Mouse (Mus musculus): ENCODE data around the gene Pigb.
"Not testable (repeated sequence)": the region's sequence is repeated elsewhere in the genome, so short reads cannot be mapped to it uniquely, and the experiment has no call there.

Gene Pigb

DNA sequence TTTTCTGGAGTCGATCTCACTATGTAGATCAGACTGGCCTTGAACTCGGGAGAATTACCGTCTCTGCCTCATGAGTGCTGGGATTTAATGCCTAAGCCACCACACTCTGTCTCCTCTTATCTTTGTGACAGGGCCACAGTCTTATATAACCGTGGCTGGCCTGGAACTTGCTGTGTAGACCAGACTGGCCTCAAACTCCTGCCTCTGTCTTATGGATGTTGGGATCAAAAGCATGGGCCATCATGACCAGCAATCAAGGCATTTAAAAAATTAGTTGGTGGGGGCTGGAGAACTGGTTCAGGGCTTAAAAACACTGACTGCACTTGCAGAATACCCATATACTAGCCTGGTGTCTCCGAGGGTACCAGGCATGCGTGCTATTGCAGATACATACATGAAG, at the start of gene Pigb:
Pigb (minus strand) TSS at position 299 of the 400 bp plus-strand sequence.
- no peak for DNase-seq

- DNase-seq = no peak
These were observed 49.2 kb upstream of the Pigb start for GRCm38 (mm10) chr9:73089222-73089920.

DNA sequence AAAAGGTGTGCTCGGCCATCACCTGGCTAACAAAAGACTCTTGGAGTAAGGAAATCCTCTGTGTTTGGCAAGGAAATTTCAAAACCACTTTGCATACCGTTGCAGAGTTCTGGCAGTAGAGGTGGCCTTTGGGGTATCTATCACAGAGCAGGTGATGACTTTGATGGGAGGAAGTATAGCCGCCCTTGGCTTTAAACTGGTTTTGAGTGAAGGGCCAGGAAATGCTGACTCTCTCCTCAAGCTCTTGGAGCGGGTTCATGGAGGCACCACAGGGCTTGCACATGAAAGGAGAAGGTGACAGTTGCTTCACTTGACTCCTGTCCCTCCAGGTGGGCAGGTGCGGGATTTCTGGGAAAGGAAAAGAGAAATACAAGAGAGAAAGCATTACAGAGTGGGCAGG, 47.4 kb upstream of the Pigb start:
- DNase-seq = no peak

GRCm38 (mm10) chr9:73087121-73087520, 46.9 kb upstream of the Pigb start:
- DNase-seq = no peak

DNA sequence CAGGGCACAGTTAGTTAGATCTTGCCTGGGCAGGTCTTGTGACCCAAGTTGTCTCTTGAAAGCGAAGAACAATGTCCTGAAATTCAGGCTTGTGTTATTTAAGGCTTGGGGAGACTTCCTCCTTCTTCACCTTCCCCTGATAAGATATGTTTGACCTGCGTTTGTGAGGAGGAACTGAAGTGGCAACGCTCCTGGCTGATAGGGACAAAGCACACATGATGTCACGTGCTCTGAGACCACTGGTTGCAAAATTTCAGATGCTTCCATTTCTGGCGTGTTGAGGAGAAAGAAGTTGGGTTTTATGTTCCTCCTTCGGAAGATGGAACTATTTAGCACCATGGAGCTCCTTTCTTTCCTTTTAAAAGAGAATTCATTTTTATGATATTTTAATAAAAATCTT, 45.7 kb upstream of the Pigb start:
- no peak for DNase-seq

GRCm38 (mm10) chr9:73083956-73084355, 43.8 kb upstream of the Pigb start:
- DNase-seq = no peak

GRCm38 (mm10) chr9:73082291-73083000, 42.3 kb upstream of the Pigb start:
- DNase-seq = no peak

- no peak for DNase-seq
These were observed 39.7 kb upstream of the Pigb start for GRCm38 (mm10) chr9:73079801-73080325.

- DNase-seq = not testable (repeated sequence)
These were observed 39.2 kb upstream of the Pigb start for GRCm38 (mm10) chr9:73079349-73079748.

DNA sequence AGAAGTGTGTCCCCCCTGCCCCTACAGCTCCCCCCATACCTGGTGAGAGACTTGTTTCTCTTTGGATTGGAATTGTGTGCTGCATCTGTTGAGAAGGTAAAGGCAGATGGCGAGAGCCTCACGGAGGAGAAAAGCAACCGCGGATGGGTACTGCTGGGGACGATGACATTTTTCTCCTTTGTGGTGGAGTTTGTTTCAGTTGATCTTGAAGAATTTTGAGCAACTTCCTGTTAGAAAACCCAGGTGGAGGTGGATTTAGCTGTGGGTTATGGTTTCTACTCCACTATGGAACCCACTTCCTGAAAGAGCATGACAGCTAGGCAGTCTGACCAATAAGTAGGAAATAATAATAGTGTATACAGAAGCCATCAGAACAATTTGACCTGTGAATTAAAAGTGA, 33.0 kb upstream of the Pigb start:
- DNase-seq = no peak

- DNase-seq = no peak
These were observed 32.2 kb upstream of the Pigb start for GRCm38 (mm10) chr9:73072426-73072825.

DNA sequence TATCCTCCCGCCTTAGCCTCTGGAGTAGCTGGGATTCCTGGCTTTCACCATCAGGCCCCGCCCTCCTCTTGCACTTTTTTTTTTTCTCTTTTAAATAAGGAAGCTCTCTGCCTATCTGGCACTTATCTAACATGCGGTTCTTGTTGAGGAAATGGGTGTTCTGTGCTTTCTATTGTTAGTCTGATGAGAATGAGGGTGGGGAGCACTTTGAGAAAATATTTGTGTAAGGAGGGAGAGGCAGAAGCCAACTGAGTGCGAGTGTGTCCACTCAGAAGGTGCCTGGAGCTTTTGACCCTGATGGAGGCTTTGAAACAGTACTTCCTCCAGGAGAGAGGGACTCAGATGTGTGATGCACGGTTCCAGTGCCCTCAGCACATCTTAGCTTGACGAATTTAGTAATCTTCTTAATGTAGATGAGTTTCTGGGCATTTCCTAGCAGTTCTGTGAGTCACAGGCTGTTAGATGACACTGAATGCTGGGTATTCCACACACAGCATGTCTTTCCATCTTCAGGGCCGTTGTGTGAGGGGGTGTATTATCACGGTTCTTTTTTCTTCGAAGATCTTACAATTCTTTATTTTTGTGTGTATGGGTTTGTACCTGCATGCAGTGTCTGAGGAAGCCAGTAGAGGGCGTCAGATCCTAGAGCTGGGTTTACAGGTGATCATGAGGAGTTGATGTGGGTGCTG, 30.9 kb upstream of the Pigb start:
- no peak for DNase-seq

- DNase-seq = no peak
These were observed 28.5 kb upstream of the Pigb start for GRCm38 (mm10) chr9:73068688-73069087.

DNA sequence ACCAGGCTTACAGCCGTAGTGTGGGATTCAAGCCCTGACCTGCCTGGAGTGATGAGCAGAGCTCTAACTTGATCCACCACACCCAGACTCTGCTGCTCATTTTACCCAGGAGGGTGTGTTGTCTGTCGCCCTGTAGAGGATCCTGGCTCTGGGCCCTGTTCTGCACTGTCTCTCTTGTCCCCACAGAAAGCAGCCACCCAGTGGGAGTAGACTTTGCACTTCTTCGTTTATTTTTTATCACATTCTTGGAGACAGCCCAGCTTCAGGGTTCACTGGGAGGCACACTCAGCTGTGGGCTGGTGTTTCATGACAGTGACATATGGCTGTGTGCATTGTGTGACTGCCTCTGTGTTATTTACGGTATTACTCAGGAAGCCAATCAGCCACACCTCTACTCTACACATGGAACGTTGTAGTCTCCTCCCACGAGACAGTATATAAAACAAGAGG, 28.1 kb upstream of the Pigb start:
- DNase-seq = peak; percentile 66 to 82

DNA sequence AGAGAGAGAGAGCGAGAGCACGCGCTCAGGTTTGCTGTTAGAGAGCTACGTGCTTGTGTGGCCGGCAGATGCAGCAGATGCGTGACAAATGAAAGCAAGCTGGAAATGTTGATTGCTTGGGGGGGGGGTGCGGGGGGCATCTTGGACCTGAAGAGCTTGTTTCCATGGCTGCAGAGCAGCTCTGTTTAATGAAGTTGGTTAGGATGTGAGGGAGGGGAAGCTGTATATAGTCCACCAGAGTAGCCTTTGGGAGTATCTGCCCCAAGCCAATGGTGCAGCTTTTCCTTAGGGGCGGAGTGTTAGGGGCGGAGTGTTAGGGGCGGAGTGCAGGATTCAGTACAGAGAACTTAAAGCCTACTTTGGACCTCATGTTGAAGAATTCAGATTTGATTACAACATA, 26.9 kb upstream of the Pigb start:
- DNase-seq = peak in 1 of 2 experiments; percentile 22

DNA sequence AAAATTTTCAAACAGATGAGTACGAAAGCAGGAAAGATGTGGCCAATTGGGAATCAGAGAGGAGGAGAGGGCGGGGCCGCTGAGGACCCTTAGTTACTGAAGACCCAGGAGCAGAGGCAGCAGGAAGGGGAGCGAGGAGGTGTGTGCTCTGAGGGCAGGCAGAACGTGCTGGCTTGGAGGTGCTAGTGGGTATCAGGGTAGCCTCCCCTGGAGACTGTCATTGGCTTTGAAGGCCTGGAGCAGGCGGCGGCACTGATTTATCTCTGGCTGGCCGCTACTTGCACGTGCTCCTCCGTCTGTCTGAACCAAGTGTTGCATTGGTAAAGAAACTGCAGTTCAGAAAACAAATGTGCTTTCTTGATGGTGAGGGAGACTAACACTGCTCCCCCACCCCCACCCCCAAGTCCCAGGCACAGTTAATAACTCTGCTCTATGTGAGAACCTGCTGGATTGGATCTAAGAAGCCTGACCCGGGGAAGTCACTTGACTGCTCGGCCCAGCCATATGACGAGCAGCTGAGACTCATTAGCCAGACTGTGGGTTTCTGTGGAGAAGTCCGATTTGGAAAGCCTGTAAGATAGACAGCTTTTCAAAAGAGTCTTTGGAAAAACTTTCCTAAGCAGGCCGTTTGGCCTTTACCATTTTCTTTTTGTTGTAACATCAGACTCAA, 23.6 kb upstream of the Pigb start:
- DNase-seq = peak; percentile 37 to 59

DNA sequence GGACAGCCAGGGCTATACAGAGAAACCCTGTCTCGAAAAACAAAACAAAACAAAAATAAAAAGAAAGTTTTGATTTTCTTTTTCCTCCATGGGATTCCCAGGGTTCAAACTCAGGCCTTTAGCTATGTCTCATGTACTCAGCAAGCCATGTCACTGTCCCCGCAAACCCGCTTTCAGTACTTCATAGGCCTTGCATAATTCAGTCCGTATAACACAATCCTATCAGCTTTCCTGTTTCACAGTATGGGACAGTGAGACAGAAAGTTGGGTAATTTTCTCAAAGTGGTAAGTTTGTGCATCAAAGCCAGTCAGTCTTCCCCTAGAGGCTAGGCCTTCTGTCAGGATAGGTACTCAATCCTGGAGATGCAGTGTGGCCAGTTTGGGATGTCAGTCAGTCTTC, 19.0 kb upstream of the Pigb start:
- DNase-seq = no peak

GRCm38 (mm10) chr9:73055441-73055911, 15.3 kb upstream of the Pigb start:
- peak; percentile 46 to 81 for DNase-seq

DNA sequence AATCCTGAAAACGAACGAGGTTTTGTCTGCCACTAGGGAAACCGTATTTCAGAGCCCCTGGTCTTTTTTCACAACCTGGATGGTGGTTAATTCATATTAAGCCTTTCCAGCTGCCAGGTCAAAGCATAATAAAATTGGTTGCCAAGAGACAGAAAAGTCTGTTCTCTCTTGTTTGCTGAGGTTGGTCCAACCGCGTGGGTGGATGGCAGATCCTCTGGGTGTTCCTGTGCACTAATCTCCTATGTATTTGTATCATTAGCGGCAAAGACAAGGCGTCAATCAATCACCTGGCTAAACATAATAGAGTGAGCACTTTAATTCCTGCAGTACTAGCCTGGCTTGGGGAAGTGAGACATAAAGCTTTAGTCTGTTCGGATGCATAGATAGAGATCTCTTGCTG, 10.4 kb upstream of the Pigb start:
- DNase-seq = no peak

DNA sequence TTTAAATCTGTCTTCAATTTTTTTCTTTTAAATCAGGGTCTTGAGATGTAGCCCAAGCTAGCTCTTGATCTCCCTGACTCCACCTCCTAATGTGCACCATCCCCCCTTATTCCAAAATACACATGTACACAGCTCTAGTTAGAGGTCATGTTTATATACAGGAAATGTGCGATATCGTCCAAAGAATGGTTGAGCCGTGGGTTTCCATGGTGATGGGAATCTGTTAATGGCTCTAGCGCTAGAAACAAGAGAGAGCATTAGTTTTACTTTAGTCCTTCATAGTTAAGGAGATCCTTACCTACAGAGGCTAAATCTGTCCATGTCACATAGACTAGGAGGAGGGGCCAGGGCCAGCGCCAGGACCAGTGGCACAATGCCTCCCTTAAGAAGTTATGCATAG, 9.7 kb upstream of the Pigb start:
- DNase-seq = no peak

GRCm38 (mm10) chr9:73048927-73049326, 8.7 kb upstream of the Pigb start:
- no peak for DNase-seq

DNA sequence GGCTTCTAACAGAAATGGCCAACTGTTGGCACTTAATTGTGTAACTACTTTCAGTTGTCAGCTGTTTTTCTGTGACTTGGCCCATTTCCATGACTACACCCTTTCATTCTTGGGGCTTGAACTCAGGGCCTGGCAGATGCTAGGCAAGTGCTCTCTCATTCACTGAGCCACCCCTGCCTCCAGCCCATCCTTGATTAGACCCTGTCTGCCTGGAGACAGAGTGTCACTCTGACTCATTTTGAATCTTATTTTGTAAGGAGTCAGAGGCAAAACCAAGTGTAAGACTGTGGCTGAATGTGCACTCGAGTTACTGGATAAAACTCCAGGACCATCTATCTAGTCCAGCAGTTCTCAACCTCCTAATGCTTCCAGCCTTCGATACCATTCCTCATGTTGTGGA, 7.7 kb upstream of the Pigb start:
- DNase-seq = no peak

GRCm38 (mm10) chr9:73045711-73046110, 5.5 kb upstream of the Pigb start:
- DNase-seq = no peak

Data from kidney, postnatal 25 days (tissue).